Mouse (Mus musculus): ENCODE data around the gene Khnyn.

DNA sequence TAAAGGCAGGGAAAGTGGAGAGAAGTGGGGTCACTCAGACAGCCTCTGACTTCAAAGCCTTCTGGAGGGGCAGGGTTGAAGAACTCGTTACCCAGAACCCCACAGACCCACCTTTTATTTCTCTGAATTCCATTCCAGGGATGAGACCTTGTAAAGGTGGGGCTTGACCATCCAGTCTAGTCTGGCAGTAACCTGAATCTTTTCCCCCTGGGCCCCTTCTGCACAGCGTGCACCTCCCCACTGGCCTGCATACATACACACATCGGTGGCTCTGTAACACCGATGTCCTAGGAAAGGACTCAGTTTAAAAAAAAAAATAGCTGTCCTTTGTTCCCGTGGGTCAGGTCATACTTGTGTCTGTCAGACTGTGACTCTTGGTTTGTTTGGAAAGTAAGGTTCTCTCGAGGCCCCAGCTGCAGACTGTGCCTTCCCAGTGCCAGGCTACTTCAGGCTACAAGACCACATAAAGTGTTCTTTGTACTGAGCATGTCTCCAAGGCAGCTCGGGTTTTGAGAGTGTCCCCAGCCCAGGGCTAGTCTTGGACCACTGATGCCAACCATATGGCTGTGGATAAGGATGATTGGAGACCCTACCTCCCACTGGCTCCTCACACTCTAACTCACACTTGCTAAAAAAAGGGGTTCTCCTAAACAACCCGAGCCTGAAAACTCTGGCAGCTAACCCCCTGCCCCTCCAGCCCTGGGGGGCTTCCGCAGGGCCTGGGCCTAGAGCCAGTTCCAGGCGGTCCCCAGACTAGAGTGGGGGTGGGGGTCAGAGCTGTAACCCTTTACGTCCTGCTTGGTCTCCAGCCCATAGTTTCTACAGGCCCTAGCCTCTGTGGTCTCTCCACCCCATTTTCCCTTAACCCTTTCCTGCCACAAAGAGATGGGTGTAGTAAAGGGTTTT, 31.8 kb upstream of the Khnyn start:
- TF ChIP-seq CTCF (IDR thresholded peaks at IDR 0.05; ENCODE audit: borderline replicate concordance, extremely low read depth, insufficient read depth, insufficient read length) (no peak), POLR2A (IDR thresholded peaks at IDR 0.05; ENCODE audit: borderline replicate concordance, extremely low read depth, insufficient read depth, insufficient read length, poor library complexity, severe bottlenecking) (no peak)
